Mouse (Mus musculus): ENCODE results near the gene Actl6b. TPM values are rescaled to one million over a fixed set of nuclear protein-coding genes. Genes with fewer than 3 reads are reported as not detected.
A peak's percentile ranks its signal among the peaks of the same experiment; 100 is the strongest.

Actl6b gene
- 6.1 and 9.3 TPM in 2 replicates for polyA plus RNA-seq (2016; fragmentation: Nextera tagmentation; extraction: Ambion mirVana)

- Histone ChIP-seq H3K27me3 (peaks cover 18% of the 10 kb centered on the region), H3K4me1 (no peaks in the 10 kb centered on the region), H3K27ac (no peak within 1 kb of the TSS), H3K9me3 (no peaks in the 10 kb centered on the region), H3K36me3 (no peaks in the 10 kb centered on the region), H3K4me3 (peak within 1 kb of the TSS; percentile 16), H3K9ac (no peak within 1 kb of the TSS), H3K4me2 (replicated peaks) (peak within 1 kb of the TSS; percentile 41)
- ATAC-seq (ENCODE audit: insufficient number of reproducible peaks, insufficient read depth, low FRiP score, low TSS enrichment) = peak; percentile 82
- 2% methylated on average over 37 of the region's 37 CpGs for WGBS
Measured at GRCm38 (mm10) chr5:137553411-137553837, at the start of gene Actl6b. Gene Actl6b (plus strand): TSS chr5:137553517.

DNA sequence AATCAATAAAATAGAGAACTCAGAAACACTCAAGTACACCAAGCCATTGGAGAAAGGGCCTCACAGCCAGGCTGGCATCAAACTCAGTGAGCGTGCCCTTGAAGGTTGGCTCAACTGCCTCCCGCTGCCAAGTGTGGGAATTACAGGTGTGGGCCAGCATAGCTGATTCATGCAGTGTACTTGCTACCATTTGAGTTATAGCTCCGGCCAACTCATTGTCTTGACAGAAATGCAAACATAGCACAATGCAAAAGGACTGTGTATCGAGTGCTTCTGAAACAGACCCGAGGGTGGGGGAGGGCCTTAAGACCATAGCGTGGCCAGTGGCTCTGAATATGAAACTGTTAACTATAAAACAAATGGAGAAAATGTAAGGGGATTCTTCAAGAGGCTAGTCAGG lies 49.3 kb upstream of the Actl6b start:
- H3K27me3 ChIP-seq = no peaks in the 10 kb centered on the region
- no peaks in the 10 kb centered on the region for H3K9me3 ChIP-seq
- no peak overlapping the region for H3K9ac ChIP-seq
- H3K36me3 ChIP-seq = peaks cover 11% of the 10 kb centered on the region; the same call in 1 of the 2 replicates
- peaks cover 8% of the 10 kb centered on the region for H3K4me1 ChIP-seq
- H3K4me3 ChIP-seq = no peak overlapping the region
- ATAC-seq (ENCODE audit: insufficient number of reproducible peaks, insufficient read depth, low FRiP score, low TSS enrichment) = no peak
- no peak overlapping the region for H3K27ac ChIP-seq
- no peak overlapping the region for H3K4me2 ChIP-seq (replicated peaks)
- WGBS = 84% methylated on average over 6 of the region's 6 CpGs

GRCm38 (mm10) chr5:137510014-137510501 lies 43.3 kb upstream of the Actl6b start:
- Histone ChIP-seq H3K4me3 (peak overlapping the region; percentile 98), H3K27ac (peak overlapping the region; percentile 91), H3K9me3 (no peaks in the 10 kb centered on the region), H3K27me3 (no peaks in the 10 kb centered on the region), H3K9ac (peak overlapping the region; percentile 100), H3K4me2 (replicated peaks) (peak overlapping the region; percentile 95), H3K4me1 (peaks cover 38% of the 10 kb centered on the region), H3K36me3 (0 out of 2 replicates have a peak, but pooled peaks cover 7% of the 10 kb centered on the region)
- 1% methylated on average over 23 of the region's 52 CpGs for WGBS
- no peak; the same call in 1 of the 2 replicates for ATAC-seq (ENCODE audit: insufficient number of reproducible peaks, insufficient read depth, low FRiP score, low TSS enrichment)

DNA sequence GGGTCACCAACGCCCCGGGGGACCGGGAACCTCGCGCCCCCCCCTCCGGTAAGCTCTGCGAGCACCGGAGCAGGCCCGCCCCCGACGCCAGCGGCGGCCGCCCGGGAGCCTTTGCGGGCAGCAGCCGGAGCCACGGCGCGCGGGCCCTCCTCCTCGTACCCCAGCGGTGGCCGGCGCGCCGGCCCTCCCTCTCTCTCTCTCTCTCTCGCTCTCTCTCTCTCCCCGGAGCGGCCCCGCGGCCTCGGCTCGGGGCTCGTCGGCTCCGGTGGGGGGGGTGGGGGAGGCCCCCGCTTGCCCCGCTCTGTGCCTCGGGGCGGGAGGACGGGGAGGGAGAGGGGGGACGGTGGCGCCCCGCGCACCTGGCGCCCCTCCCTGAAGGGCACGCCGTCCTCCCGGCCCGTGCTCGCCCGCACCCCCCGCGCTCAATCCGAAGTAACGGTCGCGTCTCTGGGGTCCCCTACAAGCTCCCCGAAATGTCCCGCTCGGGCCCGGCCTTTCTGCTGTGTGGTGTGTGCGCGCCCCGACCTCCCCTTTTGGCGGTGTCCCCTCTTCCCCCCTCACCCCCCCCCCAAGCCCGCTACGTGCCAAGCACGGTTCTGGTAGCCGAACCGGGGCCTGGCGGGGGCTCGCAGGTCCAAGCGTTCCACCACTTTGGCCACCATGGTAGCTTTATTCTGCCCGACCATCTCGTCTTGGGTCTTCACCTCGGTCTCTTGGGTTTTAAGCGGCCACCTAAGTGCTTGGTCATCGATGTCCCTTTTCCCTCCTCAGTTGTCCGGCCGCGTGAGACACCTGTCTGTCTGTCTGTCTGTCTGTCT lies 42.5 kb upstream of the Actl6b start:
- 2% methylated on average over 61 of the region's 83 CpGs for WGBS
- Histone ChIP-seq H3K4me3 (peak overlapping the region; percentile 98), H3K4me1 (peaks cover 39% of the 10 kb centered on the region), H3K36me3 (0 out of 2 replicates have a peak, but pooled peaks cover 7% of the 10 kb centered on the region), H3K9me3 (no peaks in the 10 kb centered on the region), H3K4me2 (replicated peaks) (peak overlapping the region; percentile 95), H3K27ac (peak overlapping the region; percentile 91), H3K9ac (peak overlapping the region; percentile 100), H3K27me3 (no peaks in the 10 kb centered on the region)
- 0 out of 2 replicates have a peak, but pooled peaks have one; percentile 9 for ATAC-seq (ENCODE audit: insufficient number of reproducible peaks, insufficient read depth, low FRiP score, low TSS enrichment)

GRCm38 (mm10) chr5:137511706-137512105 lies 41.6 kb upstream of the Actl6b start:
- no peak for ATAC-seq (ENCODE audit: insufficient number of reproducible peaks, insufficient read depth, low FRiP score, low TSS enrichment)
- no peak overlapping the region for H3K27ac ChIP-seq

DNA sequence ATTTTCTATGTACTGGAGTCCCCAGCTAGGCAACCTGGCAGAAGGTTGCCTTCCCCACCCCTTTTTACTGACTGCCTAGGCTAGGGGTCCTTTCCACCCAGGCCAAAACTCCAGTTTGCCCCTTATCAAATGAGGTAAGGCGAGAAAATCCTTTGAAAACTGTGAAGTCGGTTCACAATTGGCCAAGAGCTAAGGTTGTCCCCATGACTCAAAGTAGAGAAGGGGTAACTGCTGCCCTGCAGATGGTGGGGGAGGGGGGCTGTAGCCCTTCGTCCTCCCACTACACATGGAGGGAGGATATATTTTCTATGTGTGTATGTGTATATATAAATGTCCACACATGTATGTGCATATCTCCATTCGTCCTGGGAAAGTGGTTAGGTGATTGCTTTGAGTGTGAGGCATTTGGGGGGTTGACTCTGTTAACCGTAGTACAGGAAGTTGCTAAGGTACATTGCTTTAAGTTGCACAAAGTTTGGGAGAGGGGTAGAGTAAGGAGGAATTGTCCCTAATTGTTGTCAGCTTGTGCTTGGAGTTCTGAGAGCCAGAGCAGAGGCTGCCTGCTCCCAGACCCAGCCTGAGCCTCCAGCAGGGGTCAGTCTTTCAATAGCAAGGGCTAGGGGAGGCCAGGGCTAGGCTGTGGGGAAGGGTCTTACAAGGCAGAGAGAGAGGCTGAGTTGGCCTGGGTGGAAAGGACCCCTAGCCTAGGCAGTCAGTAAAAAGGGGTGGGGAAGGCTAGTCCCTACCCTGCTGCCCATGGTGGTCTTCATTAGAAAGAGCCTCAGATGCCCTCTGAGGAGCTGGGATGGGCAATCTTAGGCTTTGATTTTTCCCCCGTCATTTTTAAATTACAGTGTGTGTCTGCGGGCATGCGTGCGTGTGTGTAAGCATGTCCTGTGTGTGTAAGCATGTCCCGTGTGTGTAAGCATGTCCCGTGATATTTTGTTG lies 40.2 kb upstream of the Actl6b start:
- Histone ChIP-seq H3K27ac (peak overlapping the region; percentile 37; the same call in 1 of the 2 replicates), H3K4me3 (peak overlapping the region; percentile 5; the same call in 1 of the 2 replicates), H3K4me1 (peaks cover 43% of the 10 kb centered on the region), H3K4me2 (replicated peaks) (peak overlapping the region; percentile 95; the same call in 1 of the 2 replicates), H3K36me3 (0 out of 2 replicates have a peak, but pooled peaks cover 17% of the 10 kb centered on the region), H3K27me3 (no peaks in the 10 kb centered on the region), H3K9ac (peak overlapping the region; percentile 27), H3K9me3 (no peaks in the 10 kb centered on the region)
- ATAC-seq (ENCODE audit: insufficient number of reproducible peaks, insufficient read depth, low FRiP score, low TSS enrichment) = peak; percentile 50; the same call in 1 of the 2 replicates
- WGBS = 75% methylated on average over 11 of the region's 11 CpGs

More at GRCm38 (mm10) chr5:137511706-137512105, 41.6 kb upstream of the Actl6b start:
- 73% methylated on average over 3 of the region's 3 CpGs for WGBS
- H3K4me2 ChIP-seq (replicated peaks) = peak overlapping the region; percentile 95
- H3K9ac ChIP-seq = peak overlapping the region; percentile 100
- 0 out of 2 replicates have a peak, but pooled peaks cover 7% of the 10 kb centered on the region for H3K36me3 ChIP-seq
- H3K9me3 ChIP-seq = no peaks in the 10 kb centered on the region
- no peaks in the 10 kb centered on the region for H3K27me3 ChIP-seq
- peak overlapping the region; percentile 98 for H3K4me3 ChIP-seq
- H3K4me1 ChIP-seq = peaks cover 43% of the 10 kb centered on the region

- Histone ChIP-seq H3K4me1 (peaks cover 43% of the 10 kb centered on the region), H3K27me3 (no peaks in the 10 kb centered on the region), H3K36me3 (peaks cover 27% of the 10 kb centered on the region), H3K4me2 (replicated peaks) (no peak overlapping the region), H3K27ac (no peak overlapping the region), H3K9ac (peak overlapping the region; percentile 42; the same call in 1 of the 2 replicates), H3K9me3 (no peaks in the 10 kb centered on the region), H3K4me3 (no peak overlapping the region)
- WGBS = 85% methylated on average over 12 of the region's 12 CpGs
- ATAC-seq (ENCODE audit: insufficient number of reproducible peaks, insufficient read depth, low FRiP score, low TSS enrichment) = no peak
Measured at GRCm38 (mm10) chr5:137513951-137514721, 39.2 kb upstream of the Actl6b start.

DNA sequence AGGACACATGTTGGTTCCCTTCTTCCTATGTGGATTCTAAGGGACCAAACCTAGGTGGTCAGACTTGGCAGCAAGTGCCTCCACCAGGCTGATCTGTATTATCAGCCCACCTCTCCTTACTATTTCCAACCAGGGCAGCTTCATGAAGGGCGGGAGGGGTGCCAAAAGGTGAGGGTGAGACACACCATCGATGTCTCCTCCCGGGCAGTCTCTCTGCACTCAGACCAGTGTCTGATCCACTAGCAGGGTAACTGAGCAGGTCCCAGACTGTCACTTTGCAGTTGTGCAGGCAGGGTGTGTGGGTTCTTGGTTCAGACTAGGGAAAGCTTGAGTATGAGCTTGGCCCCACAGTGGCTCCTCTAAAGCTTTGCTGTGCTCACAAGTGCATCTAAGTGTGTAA lies 38.5 kb upstream of the Actl6b start:
- Histone ChIP-seq H3K9ac (peak overlapping the region; percentile 42; the same call in 1 of the 2 replicates), H3K4me1 (peaks cover 43% of the 10 kb centered on the region), H3K36me3 (peaks cover 33% of the 10 kb centered on the region), H3K4me3 (no peak overlapping the region), H3K4me2 (replicated peaks) (no peak overlapping the region), H3K9me3 (no peaks in the 10 kb centered on the region), H3K27me3 (no peaks in the 10 kb centered on the region), H3K27ac (0 out of 2 replicates have a peak overlapping the region, but pooled peaks have one; percentile 11)
- ATAC-seq (ENCODE audit: insufficient number of reproducible peaks, insufficient read depth, low FRiP score, low TSS enrichment) = no peak
- 92% methylated on average over 3 of the region's 3 CpGs for WGBS

GRCm38 (mm10) chr5:137518436-137518835 lies 34.9 kb upstream of the Actl6b start, which contains the start of gene Gigyf1:
Gene Gigyf1 (plus strand): TSS chr5:137518548.
- no peaks in the 10 kb centered on the region for H3K27me3 ChIP-seq
- WGBS = 73% methylated on average over 5 of the region's 5 CpGs
- ATAC-seq (ENCODE audit: insufficient number of reproducible peaks, insufficient read depth, low FRiP score, low TSS enrichment) = no peak
- H3K9ac ChIP-seq = no peak within 1 kb of the TSS
- H3K9me3 ChIP-seq = no peaks in the 10 kb centered on the region
- H3K4me2 ChIP-seq (replicated peaks) = no peak within 1 kb of the TSS
- no peak within 1 kb of the TSS for H3K27ac ChIP-seq
- H3K4me3 ChIP-seq = no peak within 1 kb of the TSS
- H3K4me1 ChIP-seq = peaks cover 19% of the 10 kb centered on the region; the same call in 1 of the 2 replicates
- peaks cover 70% of the 10 kb centered on the region for H3K36me3 ChIP-seq

GRCm38 (mm10) chr5:137519691-137520550 lies 33.4 kb upstream of the Actl6b start:
- no peak overlapping the region for H3K4me3 ChIP-seq
- H3K9me3 ChIP-seq = no peaks in the 10 kb centered on the region
- no peak for ATAC-seq (ENCODE audit: insufficient number of reproducible peaks, insufficient read depth, low FRiP score, low TSS enrichment)
- no peak overlapping the region for H3K27ac ChIP-seq
- H3K4me1 ChIP-seq = peaks cover 6% of the 10 kb centered on the region; the same call in 1 of the 2 replicates
- no peak overlapping the region for H3K4me2 ChIP-seq (replicated peaks)
- 90% methylated on average over 27 of the region's 27 CpGs for WGBS
- no peaks in the 10 kb centered on the region for H3K27me3 ChIP-seq
- H3K9ac ChIP-seq = no peak overlapping the region
- H3K36me3 ChIP-seq = peaks cover 77% of the 10 kb centered on the region

Measured in embryonic facial prominence, embryonic 12.5 days (tissue).